Mouse (Mus musculus): ENCODE measurements around the gene Apof.

DNA sequence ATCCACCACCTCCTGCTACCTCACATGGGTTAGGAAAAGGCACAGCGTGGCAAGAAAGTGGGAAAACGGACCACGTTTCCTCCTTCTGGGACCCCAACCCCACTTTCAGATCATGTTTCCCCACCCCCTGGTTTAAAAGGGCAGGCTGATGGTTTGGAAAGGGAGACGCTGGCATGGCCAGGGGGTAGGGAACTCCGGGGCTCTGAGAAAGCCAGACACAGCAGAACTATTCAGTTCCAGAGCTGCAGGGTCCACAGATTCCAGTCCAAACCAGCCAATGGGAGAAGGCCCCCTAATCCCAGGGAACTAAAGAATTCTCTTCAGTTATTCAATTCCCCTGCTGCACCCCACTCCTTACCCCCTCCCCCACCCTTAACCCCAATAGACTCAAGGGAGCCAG, 43.4 kb upstream of the Apof start:
- TF ChIP-seq CTCF (IDR thresholded peaks at IDR 0.05; ENCODE audit: borderline replicate concordance, insufficient read depth, low read length) (no peak), POLR2A (IDR thresholded peaks at IDR 0.05; ENCODE audit: low read depth, low read length) (no peak)

All from embryonic fibroblast, embryonic 13.5 days (primary cell).